Mouse (Mus musculus) embryonic facial prominence, embryonic 10.5 days (tissue): ENCODE results near the gene Tmem208. TPM values are rescaled to one million over a fixed set of nuclear protein-coding genes. Genes with fewer than 3 reads are reported as not detected.

Experiments used
- DNase-seq: peaks from one replicate; pipeline ENCODE4 v3.0.0-alpha.2; 2017; ENCODE audit warnings: low spot score
- H3K27ac ChIP-seq: fragments of 300-500 bp; sonication (generic); replicated peaks from 2 replicates; pipeline ENCODE4 v1.5.1; 2016; ENCODE audit warnings: mild to moderate bottlenecking
- H3K27me3 ChIP-seq: fragments of 300-500 bp; sonication (generic); replicated peaks from 2 replicates; pipeline ENCODE4 v1.6.1; 2016; ENCODE audit warnings: low read depth, mild to moderate bottlenecking; ENCODE audit not compliant: poor library complexity, severe bottlenecking
- H3K36me3 ChIP-seq: fragments of 300-500 bp; sonication (generic); replicated peaks from 2 replicates; pipeline ENCODE4 v1.6.1; 2016; ENCODE audit warnings: mild to moderate bottlenecking, moderate library complexity
- H3K4me1 ChIP-seq: fragments of 300-500 bp; sonication (generic); 2 replicates; pipeline ENCODE4 v1.6.1; 2016
- H3K4me3 ChIP-seq: fragments of 300-500 bp; sonication (generic); 2 replicates; pipeline ENCODE4 v1.5.1; 2016; ENCODE audit warnings: mild to moderate bottlenecking, moderate library complexity
- H3K9me3 ChIP-seq: fragments of 300-500 bp; sonication (generic); 2 replicates; pipeline ENCODE4 v1.6.1; 2016; ENCODE audit warnings: mild to moderate bottlenecking
- WGBS: fragments of 180-500 bp; shearing (Covaris S2); methylation state at CpG from one replicate; pipeline ENCODE4 v1.1.7; 2016; 5-methylcytosine and 5-hydroxymethylcytosine counted together
- polyA plus RNA-seq: library from polyadenylated mRNA; unstranded; fragments of >200 nt; fragmentation: Nextera tagmentation; extraction: Ambion mirVana; gene quantifications from 2 replicates; pipeline ENCODE4 v1.2.1, GENCODE M21; 2016

Gene Tmem208
- polyA plus RNA-seq, result 93.0 and 99.4 TPM in 2 replicates

- under 1% methylated on average over 36 of the region's 36 CpGs for WGBS
- peak; percentile 97 for DNase-seq
- Histone ChIP-seq H3K27me3 (no peaks in the 10 kb centered on the region), H3K27ac (peak within 1 kb of the TSS; percentile 88), H3K9me3 (no peaks in the 10 kb centered on the region), H3K36me3 (peaks cover 48% of the 10 kb centered on the region), H3K4me3 (peak within 1 kb of the TSS; percentile 84), H3K4me1 (peaks cover 21% of the 10 kb centered on the region)
Measured at GRCm38 (mm10) chr8:105326141-105326672, at the start of gene Tmem208, which contains the start of gene Lrrc29. Gene Tmem208 (plus strand): TSS chr8:105326354. Gene Lrrc29 (minus strand): TSS chr8:105326278.

GRCm38 (mm10) chr8:105278911-105279334, 47.2 kb upstream of the Tmem208 start:
- Histone ChIP-seq H3K36me3 (peaks cover 27% of the 10 kb centered on the region), H3K4me1 (peaks cover 29% of the 10 kb centered on the region), H3K9me3 (no peaks in the 10 kb centered on the region), H3K4me3 (peak overlapping the region; percentile 47), H3K27ac (no peak overlapping the region), H3K27me3 (peaks cover 100% of the 10 kb centered on the region)
- DNase-seq, result peak; percentile 46
- WGBS, result 2% methylated on average over 28 of the region's 28 CpGs

- Histone ChIP-seq H3K36me3 (peaks cover 39% of the 10 kb centered on the region), H3K4me3 (no peak overlapping the region), H3K27ac (no peak overlapping the region), H3K4me1 (peaks cover 26% of the 10 kb centered on the region), H3K9me3 (no peaks in the 10 kb centered on the region), H3K27me3 (peaks cover 98% of the 10 kb centered on the region)
- 69% methylated on average over 3 of the region's 3 CpGs for WGBS
- no peak for DNase-seq
Measured at GRCm38 (mm10) chr8:105280567-105280966, 45.6 kb upstream of the Tmem208 start.

GRCm38 (mm10) chr8:105281821-105282220, 44.3 kb upstream of the Tmem208 start:
- WGBS, result 92% methylated on average over 12 of the region's 12 CpGs
- Histone ChIP-seq H3K27me3 (peaks cover 91% of the 10 kb centered on the region), H3K36me3 (peaks cover 40% of the 10 kb centered on the region)

GRCm38 (mm10) chr8:105282239-105282638, 43.9 kb upstream of the Tmem208 start:
- WGBS, result 90% methylated on average over 4 of the region's 4 CpGs
- Histone ChIP-seq H3K4me3 (no peak overlapping the region), H3K27ac (no peak overlapping the region), H3K27me3 (peaks cover 88% of the 10 kb centered on the region), H3K9me3 (no peaks in the 10 kb centered on the region), H3K36me3 (peaks cover 40% of the 10 kb centered on the region), H3K4me1 (peaks cover 15% of the 10 kb centered on the region)
- no peak for DNase-seq

More at GRCm38 (mm10) chr8:105281821-105282220, 44.3 kb upstream of the Tmem208 start:
- H3K4me1 ChIP-seq, result peaks cover 15% of the 10 kb centered on the region
- H3K27ac ChIP-seq, result no peak overlapping the region
- H3K4me3 ChIP-seq, result no peak overlapping the region
- H3K9me3 ChIP-seq, result no peaks in the 10 kb centered on the region
- no peak for DNase-seq

- Histone ChIP-seq H3K27ac (no peak overlapping the region), H3K36me3 (peaks cover 40% of the 10 kb centered on the region), H3K4me1 (peaks cover 19% of the 10 kb centered on the region), H3K27me3 (peaks cover 79% of the 10 kb centered on the region), H3K4me3 (no peak overlapping the region), H3K9me3 (no peaks in the 10 kb centered on the region)
- WGBS, result 28% methylated on average over 23 of the region's 23 CpGs
- DNase-seq, result peak; percentile 67
Measured at GRCm38 (mm10) chr8:105283074-105283473, 43.1 kb upstream of the Tmem208 start.

GRCm38 (mm10) chr8:105285514-105285913, 40.6 kb upstream of the Tmem208 start:
- no peaks in the 10 kb centered on the region for H3K9me3 ChIP-seq
- no peak for DNase-seq
- H3K27ac ChIP-seq, result no peak overlapping the region
- H3K27me3 ChIP-seq, result peaks cover 65% of the 10 kb centered on the region
- H3K4me1 ChIP-seq, result peaks cover 34% of the 10 kb centered on the region
- WGBS, result 40% methylated on average over 12 of the region's 12 CpGs
- peaks cover 39% of the 10 kb centered on the region for H3K36me3 ChIP-seq
- H3K4me3 ChIP-seq, result no peak overlapping the region

GRCm38 (mm10) chr8:105286907-105287306, 39.2 kb upstream of the Tmem208 start:
- Histone ChIP-seq H3K9me3 (no peaks in the 10 kb centered on the region), H3K27me3 (peaks cover 60% of the 10 kb centered on the region), H3K27ac (no peak overlapping the region), H3K4me3 (no peak overlapping the region), H3K4me1 (peaks cover 37% of the 10 kb centered on the region), H3K36me3 (peaks cover 28% of the 10 kb centered on the region)
- no peak for DNase-seq
- WGBS, result 87% methylated on average over 4 of the region's 4 CpGs

- no peak for DNase-seq
- peak overlapping the region; percentile 69 for H3K4me3 ChIP-seq
- WGBS, result 92% methylated on average over 5 of the region's 5 CpGs
- no peaks in the 10 kb centered on the region for H3K9me3 ChIP-seq
- peaks cover 58% of the 10 kb centered on the region for H3K27me3 ChIP-seq
- H3K27ac ChIP-seq, result no peak overlapping the region
- peaks cover 15% of the 10 kb centered on the region for H3K36me3 ChIP-seq
- peaks cover 33% of the 10 kb centered on the region for H3K4me1 ChIP-seq
Measured at GRCm38 (mm10) chr8:105288231-105288630, 37.9 kb upstream of the Tmem208 start.

- under 1% methylated on average over 53 of the region's 53 CpGs for WGBS
- Histone ChIP-seq H3K9me3 (no peaks in the 10 kb centered on the region), H3K4me3 (peak overlapping the region; percentile 69), H3K27ac (peak overlapping the region; percentile 94), H3K4me1 (peaks cover 31% of the 10 kb centered on the region), H3K36me3 (peaks cover 13% of the 10 kb centered on the region), H3K27me3 (peaks cover 59% of the 10 kb centered on the region)
- DNase-seq, result peak; percentile 95
Measured at GRCm38 (mm10) chr8:105288958-105289732, 37.0 kb upstream of the Tmem208 start.

- Histone ChIP-seq H3K4me3 (peak within 1 kb of the TSS; percentile 69), H3K36me3 (peaks cover 7% of the 10 kb centered on the region), H3K27me3 (peaks cover 51% of the 10 kb centered on the region), H3K4me1 (peaks cover 31% of the 10 kb centered on the region), H3K27ac (peak within 1 kb of the TSS; percentile 94), H3K9me3 (no peaks in the 10 kb centered on the region)
- peak; percentile 71 for DNase-seq
- 2% methylated on average over 43 of the region's 43 CpGs for WGBS
Measured at GRCm38 (mm10) chr8:105289805-105290460, 36.2 kb upstream of the Tmem208 start, which contains the start of gene 4931428F04Rik. Gene 4931428F04Rik (minus strand): TSS chr8:105289864.

GRCm38 (mm10) chr8:105290554-105291314, 35.4 kb upstream of the Tmem208 start:
- no peak overlapping the region for H3K27ac ChIP-seq
- H3K36me3 ChIP-seq, result no peaks in the 10 kb centered on the region
- H3K9me3 ChIP-seq, result no peaks in the 10 kb centered on the region
- peaks cover 31% of the 10 kb centered on the region for H3K4me1 ChIP-seq
- peak; percentile 90 for DNase-seq
- WGBS, result 6% methylated on average over 31 of the region's 31 CpGs
- H3K4me3 ChIP-seq, result peak overlapping the region; percentile 69
- peaks cover 46% of the 10 kb centered on the region for H3K27me3 ChIP-seq
